Mouse (Mus musculus) heart, adult 2 months (tissue): ENCODE measurements around the gene Shprh. TPM values are rescaled to one million over a fixed set of nuclear protein-coding genes. Genes with fewer than 3 reads are reported as not detected.
"Not testable (repeated sequence)": the region's sequence is repeated elsewhere in the genome, so short reads cannot be mapped to it uniquely, and the experiment has no call there.

Experiments used
- DNase-seq, 2 experiments: peaks; one replicate each; pipeline ENCODE4 v3.0.0; 2021
- H3K27ac ChIP-seq: fragments of 200-600 bp; 2 replicates; pipeline ENCODE4 v1.8.1; 2022
- H3K27me3 ChIP-seq: fragments of 200-500 bp; 2 replicates; pipeline ENCODE4 v1.6.1; 2012; ENCODE audit warnings: mild to moderate bottlenecking, low read length, inconsistent platforms, mixed read lengths; ENCODE audit not compliant: control insufficient read depth, insufficient read depth
- H3K36me3 ChIP-seq: fragments of 200-500 bp; 2 replicates; pipeline ENCODE4 v1.6.1; 2012; ENCODE audit warnings: low read length, inconsistent platforms; ENCODE audit not compliant: control insufficient read depth, insufficient read depth
- H3K4me1 ChIP-seq: fragments of 200-500 bp; 2 replicates; pipeline ENCODE4 v1.6.1; 2011; ENCODE audit warnings: low read length; ENCODE audit not compliant: control insufficient read depth, insufficient read depth
- H3K4me3 ChIP-seq: fragments of 200-600 bp; 2 replicates; pipeline ENCODE4 v1.8.1; 2022
- H3K79me2 ChIP-seq: fragments of 200-500 bp; replicated peaks from 2 replicates; pipeline ENCODE4 v1.6.1; 2012; ENCODE audit warnings: mild to moderate bottlenecking, inconsistent platforms, low read length, moderate library complexity, mixed read lengths; ENCODE audit not compliant: control insufficient read depth, insufficient read depth
- H3K9ac ChIP-seq: fragments of 200-500 bp; 2 replicates; pipeline ENCODE4 v1.6.1; 2012; ENCODE audit warnings: low read depth, mild to moderate bottlenecking, control low read depth, inconsistent platforms, low read length, mixed read lengths
- CTCF ChIP-seq: fragments of 200-600 bp; IDR thresholded peaks from 2 replicates; pipeline ENCODE4 v1.8.1; 2022; ENCODE audit warnings: antibody characterized with exemption, mild to moderate bottlenecking, moderate library complexity
- EP300 ChIP-seq: fragments of 200-500 bp; IDR thresholded peaks from 2 replicates; pipeline ENCODE4 v1.6.1; 2011; ENCODE audit warnings: low read depth, low read length, control low read depth; ENCODE audit not compliant: insufficient read depth
- POLR2A ChIP-seq: fragments of 200-500 bp; IDR thresholded peaks from 2 replicates; pipeline ENCODE4 v1.6.1; 2011; ENCODE audit warnings: mild to moderate bottlenecking, low read depth, low read length, control low read depth; ENCODE audit not compliant: insufficient read depth
- WGBS: fragments of 180-500 bp; shearing (Covaris S2); methylation state at CpG from one replicate; pipeline ENCODE4 v1.1.7; 2018; 5-methylcytosine and 5-hydroxymethylcytosine counted together
- intact Hi-C: fragments of 180-260 bp; cut with DNase I; formaldehyde crosslinking; loops from one replicate; pipeline ENCODE4 v1.15.1; 2025
- polyA plus RNA-seq: library from polyadenylated mRNA; depleted of rRNA; stranded (reverse); fragments of >200 nt; gene quantifications from 2 replicates; pipeline ENCODE4 v1.2.3, GENCODE M21; 2012
- total RNA-seq, 2 experiments: library from RNA; stranded (reverse); gene quantifications; 2 replicates each; pipeline ENCODE4 v1.2.3; 2021

Shprh gene
- total and polyA plus RNA-seq, 3 experiments: 1.9 to 11.1 (median 11.1) TPM

DNA sequence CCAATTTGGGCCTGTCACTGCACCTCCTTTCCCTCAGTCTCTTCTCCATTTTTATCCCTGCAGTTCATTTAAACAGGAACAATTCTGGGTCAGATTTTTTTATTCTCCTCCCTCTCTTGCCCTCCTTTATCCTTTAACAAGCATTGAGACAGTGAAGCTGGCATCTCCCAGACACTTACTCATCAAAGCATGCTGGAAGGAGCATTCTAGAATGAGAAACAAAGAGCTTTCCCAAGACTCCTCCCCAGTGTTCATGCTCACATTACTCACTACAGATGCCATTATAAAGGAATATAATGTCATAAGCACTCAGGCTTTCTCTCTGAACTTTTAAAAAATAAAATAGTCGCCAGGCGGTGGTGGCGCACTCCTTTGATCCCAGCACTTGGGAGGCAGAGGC lies 77.2 kb downstream of the Shprh start:
- no peak for TF ChIP-seq CTCF
- TF ChIP-seq EP300: no peak
- TF ChIP-seq POLR2A: no peak
- intact Hi-C loops: no loop called here
- H3K9ac ChIP-seq: no peak overlapping the region
- WGBS: 93% methylated on average over 3 of the region's 3 CpGs
- H3K4me3 ChIP-seq: no peak overlapping the region
- no peaks in the 10 kb centered on the region for H3K27me3 ChIP-seq
- H3K4me1 ChIP-seq: peaks cover 1% of the 10 kb centered on the region; the same call in 1 of the 2 replicates
- no peak overlapping the region for H3K27ac ChIP-seq
- no peaks in the 10 kb centered on the region for H3K36me3 ChIP-seq
- no peaks in the 10 kb centered on the region for H3K79me2 ChIP-seq
- DNase-seq: no peak

DNA sequence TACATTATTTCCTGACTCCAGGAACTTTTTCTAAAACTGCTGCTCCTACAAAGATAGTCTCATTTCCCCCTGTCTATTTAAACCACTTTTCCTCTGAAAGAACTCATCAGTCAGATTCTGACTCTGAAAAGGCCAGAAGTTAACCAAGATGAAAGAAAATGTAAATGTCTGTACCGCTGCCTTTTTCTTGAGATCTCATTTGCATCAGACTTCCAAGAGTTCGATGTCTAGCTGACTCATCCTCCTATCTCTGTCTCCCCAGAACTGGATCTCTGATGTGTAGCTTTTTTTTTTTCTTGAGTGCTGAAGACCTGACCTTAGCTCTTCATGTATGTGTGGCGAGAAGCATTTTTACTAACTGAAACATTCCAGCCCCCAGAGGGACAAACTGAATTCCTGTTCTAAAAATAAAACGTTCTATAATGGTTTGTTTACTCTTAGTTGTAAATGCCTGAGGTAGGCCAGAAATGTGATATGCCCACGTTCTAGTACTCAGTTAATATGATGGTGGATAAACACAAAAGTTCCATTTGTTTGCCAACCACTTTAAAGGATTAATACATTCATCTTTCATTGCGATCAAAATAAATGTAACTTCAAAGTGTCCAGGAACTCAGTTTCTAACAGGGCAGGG lies 80.4 kb downstream of the Shprh start:
- no peak overlapping the region for H3K9ac ChIP-seq
- DNase-seq: no peak
- 36% methylated on average over 6 of the region's 6 CpGs for WGBS
- H3K4me1 ChIP-seq: peaks cover 1% of the 10 kb centered on the region; the same call in 1 of the 2 replicates
- TF ChIP-seq POLR2A: no peak
- TF ChIP-seq CTCF: 0 out of 2 replicates have a peak, but pooled peaks have one; percentile 6
- no peaks in the 10 kb centered on the region for H3K36me3 ChIP-seq
- no peaks in the 10 kb centered on the region for H3K79me2 ChIP-seq
- H3K27me3 ChIP-seq: no peaks in the 10 kb centered on the region
- H3K27ac ChIP-seq: no peak overlapping the region; the same call in 1 of the 2 replicates
- intact Hi-C loops: no loop called here
- H3K4me3 ChIP-seq: no peak overlapping the region

DNA sequence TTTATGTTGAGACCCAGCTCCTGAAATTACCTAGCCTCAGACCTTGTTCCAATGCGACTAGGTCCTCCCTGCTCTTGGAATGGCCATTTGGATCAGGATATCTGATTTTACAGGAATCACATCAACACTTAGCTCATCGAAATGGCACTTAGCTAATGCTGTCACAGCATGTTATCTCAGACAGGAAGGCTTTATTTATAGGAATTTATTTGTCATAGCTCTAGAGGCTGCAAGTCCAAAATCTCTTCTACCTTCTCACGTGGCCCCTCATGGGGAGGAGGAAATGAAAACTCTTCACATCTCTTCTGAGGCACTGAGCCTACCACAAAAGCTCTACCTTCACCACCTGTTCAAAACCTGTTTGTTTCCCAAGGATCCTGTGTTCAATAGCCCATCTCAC lies 84.0 kb downstream of the Shprh start:
- no peak for TF ChIP-seq CTCF
- no peak for TF ChIP-seq POLR2A
- no peak for TF ChIP-seq EP300
- no peaks in the 10 kb centered on the region for H3K79me2 ChIP-seq
- intact Hi-C loops: no loop called here
- no peak overlapping the region for H3K27ac ChIP-seq
- H3K9ac ChIP-seq: no peak overlapping the region
- no peaks in the 10 kb centered on the region for H3K27me3 ChIP-seq
- H3K4me1 ChIP-seq: peaks cover 1% of the 10 kb centered on the region; the same call in 1 of the 2 replicates
- H3K4me3 ChIP-seq: no peak overlapping the region
- WGBS: 12% methylated on average over 3 of the region's 3 CpGs
- H3K36me3 ChIP-seq: no peaks in the 10 kb centered on the region
- DNase-seq: no peak

DNA sequence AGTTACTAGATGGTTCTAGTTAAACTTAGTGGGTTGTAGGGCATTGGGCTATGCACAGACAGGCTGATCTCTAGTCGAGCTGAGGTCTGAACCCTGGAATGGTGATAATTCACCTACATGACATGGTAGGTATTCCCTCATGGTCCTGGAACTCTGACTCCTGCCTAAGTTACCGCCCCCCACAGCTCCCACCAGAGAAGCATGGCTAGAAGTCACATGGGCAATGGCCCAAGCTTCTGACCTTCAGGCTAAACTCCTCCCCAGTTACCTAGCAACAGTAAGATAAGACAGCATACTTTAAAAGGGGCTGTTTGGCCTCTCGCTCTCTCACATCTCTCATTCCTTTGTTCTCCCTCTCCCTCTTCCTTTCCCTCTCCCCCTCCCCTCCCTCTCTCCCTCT lies 93.8 kb downstream of the Shprh start:
- intact Hi-C loops, H3K4me3 ChIP-seq: not testable (repeated sequence)
- 47% methylated on average over 3 of the region's 3 CpGs for WGBS

DNA sequence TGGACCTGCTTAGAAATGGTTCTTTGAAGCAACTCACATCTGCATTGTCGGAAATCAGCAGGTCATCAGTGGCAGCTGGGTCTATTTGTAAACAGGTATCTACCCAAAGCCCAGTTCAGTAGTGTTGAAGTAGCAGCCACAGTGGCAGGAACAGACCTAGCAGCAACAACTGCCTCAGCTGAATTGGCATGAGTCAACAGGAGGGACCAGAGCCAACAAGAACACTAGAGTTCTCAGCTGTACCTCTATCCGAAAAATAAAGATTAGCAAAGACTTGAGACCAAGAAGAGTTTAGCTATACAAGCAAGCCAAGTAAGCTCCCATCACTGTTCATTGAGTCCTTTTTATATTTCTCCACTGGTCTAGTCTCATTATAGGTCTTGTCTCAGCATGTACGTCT lies 99.0 kb downstream of the Shprh start:
- no peak overlapping the region for H3K9ac ChIP-seq
- H3K79me2 ChIP-seq: no peaks in the 10 kb centered on the region
- 81% methylated on average over 3 of the region's 3 CpGs for WGBS
- H3K36me3 ChIP-seq: no peaks in the 10 kb centered on the region
- intact Hi-C loops: no loop called here
- H3K4me1 ChIP-seq: no peaks in the 10 kb centered on the region
- H3K27me3 ChIP-seq: no peaks in the 10 kb centered on the region
- no peak overlapping the region for H3K4me3 ChIP-seq
- TF ChIP-seq POLR2A (no peak), CTCF (no peak), EP300 (no peak)
- DNase-seq: no peak
- H3K27ac ChIP-seq: no peak overlapping the region

More for the DNA sequence above, 93.8 kb downstream of the Shprh start:
- not testable (repeated sequence) for H3K27ac ChIP-seq, H3K4me1 ChIP-seq, H3K27me3 ChIP-seq, H3K9ac ChIP-seq, H3K36me3 ChIP-seq, H3K79me2 ChIP-seq, DNase-seq

DNA sequence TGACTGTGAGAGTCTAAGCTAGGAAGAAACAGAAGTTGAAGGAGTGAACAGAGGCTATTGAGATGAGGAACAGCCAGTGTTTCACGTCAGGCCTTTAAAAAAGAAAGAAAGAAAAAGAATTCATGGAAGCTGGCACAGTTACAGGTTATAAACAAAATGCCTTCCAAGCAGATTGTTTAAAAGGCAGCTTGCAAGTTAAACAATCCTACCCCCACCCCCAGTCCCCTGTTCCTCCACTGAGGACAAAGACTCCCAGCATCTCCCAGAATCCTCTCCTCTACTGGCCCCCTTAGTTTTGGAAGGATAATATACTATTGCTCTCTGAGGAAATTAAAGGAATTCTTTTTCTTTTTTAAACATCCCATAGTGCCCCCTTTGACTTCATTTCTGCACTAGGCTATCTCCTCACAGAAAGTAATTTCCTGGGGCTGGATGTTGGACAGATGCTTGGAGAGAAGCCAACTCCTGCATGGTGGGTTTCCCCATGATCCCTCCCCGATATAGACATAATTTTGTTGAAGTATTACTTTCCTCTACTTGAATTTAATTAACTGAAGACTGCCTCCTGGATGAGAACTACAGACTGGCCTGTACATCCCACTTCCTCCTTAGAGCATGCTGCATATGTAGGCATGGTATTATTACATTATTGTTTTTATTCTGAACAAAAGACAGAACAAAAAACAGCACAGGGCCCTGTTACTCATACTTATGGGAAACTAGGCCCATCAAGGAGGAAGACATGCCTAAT lies 101.2 kb downstream of the Shprh start:
- Histone ChIP-seq H3K9ac (no peak overlapping the region), H3K27ac (no peak overlapping the region), H3K4me1 (no peaks in the 10 kb centered on the region), H3K4me3 (no peak overlapping the region), H3K36me3 (no peaks in the 10 kb centered on the region), H3K27me3 (no peaks in the 10 kb centered on the region), H3K79me2 (no peaks in the 10 kb centered on the region)
- intact Hi-C loops: no loop called here
- no peak for TF ChIP-seq CTCF
- no peak for TF ChIP-seq POLR2A
- no peak for TF ChIP-seq EP300
- DNase-seq: no peak
- WGBS: 30% methylated on average over 2 of the region's 2 CpGs

DNA sequence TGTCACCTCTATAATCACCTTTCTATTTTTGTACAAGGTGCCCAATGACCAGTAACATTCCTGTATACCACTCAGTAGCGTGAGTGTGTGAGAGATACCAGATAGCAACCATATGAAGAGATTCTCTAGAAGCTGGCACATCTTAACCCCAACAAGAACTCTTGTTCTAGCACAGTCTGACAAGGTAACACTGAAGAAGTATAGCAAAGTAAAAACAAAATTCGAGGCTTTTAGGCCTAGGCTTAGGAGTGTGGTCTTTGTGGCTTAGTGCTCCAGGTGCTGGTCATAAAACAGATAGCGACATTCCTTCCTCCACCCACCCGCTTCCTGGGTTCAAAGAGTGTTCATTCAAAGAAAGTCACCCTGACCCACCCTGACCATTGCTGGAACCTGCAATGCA lies 104.4 kb downstream of the Shprh start:
- WGBS: 85% methylated on average over 4 of the region's 4 CpGs
- H3K4me1 ChIP-seq, intact Hi-C loops, H3K27me3 ChIP-seq, H3K9ac ChIP-seq, H3K79me2 ChIP-seq, H3K36me3 ChIP-seq, H3K4me3 ChIP-seq, H3K27ac ChIP-seq, DNase-seq: not testable (repeated sequence)
